Mouse (Mus musculus) megakaryocyte-erythroid progenitor cell, adult 5-6 weeks (primary cell): ENCODE data around the gene Kxd1. TPM values are rescaled to one million over a fixed set of nuclear protein-coding genes. Genes with fewer than 3 reads are reported as not detected.

Experiments
- ATAC-seq: replicated peaks from 2 replicates; pipeline ENCODE4 v1.8.0; 2016; ENCODE audit warnings: mild to moderate bottlenecking, inconsistent platforms; ENCODE audit not compliant: severe bottlenecking, poor library complexity, low FRiP score, low TSS enrichment
- total RNA-seq, 2 experiments: library from RNA; stranded (forward) in 1 of 2; stranded (reverse) in 1 of 2; fragments of 200-1000, 215-1000 nt in 1 of 2; fragments of >200 nt in 1 of 2; fragmentation: Nextera tagmentation in 1 of 2; gene quantifications; 2 replicates each; pipeline ENCODE4 v1.2.3; 2014 to 2017

Kxd1 gene
- total RNA-seq (2014; fragmentation: Nextera tagmentation) (78.1 and 81.8 TPM in 2 replicates), total RNA-seq (2017) (65.5 and 93.7 TPM in 2 replicates)

DNA sequence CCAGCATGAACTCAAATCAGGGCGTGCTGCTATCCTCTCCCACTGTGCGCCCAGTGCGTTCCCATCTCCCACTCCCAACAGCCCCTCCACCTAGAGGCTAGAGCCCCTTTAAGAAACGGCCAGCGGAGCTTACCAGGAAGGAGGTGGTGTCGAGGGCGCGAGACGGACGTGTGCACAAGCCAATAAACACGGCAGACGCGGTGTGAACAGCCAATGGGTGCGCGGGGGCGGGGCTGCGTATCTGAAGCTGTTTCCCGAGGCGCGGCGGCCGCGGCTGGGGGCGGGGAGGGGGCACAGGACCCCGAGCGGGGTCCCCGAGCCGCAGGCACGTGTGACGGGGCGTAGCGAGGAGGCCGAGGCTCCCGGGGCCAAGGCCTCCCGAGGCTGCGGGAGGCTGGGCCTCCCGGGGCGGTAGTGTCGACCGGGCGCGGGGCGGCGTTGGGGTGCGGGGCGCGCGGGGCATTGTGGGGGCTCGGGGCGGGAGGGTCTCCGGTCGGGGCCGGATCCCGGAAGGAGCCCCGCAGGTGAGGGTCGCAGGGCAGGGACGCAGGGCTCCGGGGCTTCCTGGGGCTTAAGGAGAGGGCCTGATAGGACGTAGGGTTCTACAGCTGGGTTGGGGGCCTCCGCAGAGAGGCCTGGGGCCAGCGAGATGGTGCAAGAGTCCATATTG is at the start of gene Kxd1, which contains the start of gene Fkbp8:
Kxd1 (minus strand) TSS at position 445 of the 670 bp plus-strand sequence.
Fkbp8 (plus strand) TSS at position 213 of the 670 bp plus-strand sequence.
- ATAC-seq: peak; percentile 78

DNA sequence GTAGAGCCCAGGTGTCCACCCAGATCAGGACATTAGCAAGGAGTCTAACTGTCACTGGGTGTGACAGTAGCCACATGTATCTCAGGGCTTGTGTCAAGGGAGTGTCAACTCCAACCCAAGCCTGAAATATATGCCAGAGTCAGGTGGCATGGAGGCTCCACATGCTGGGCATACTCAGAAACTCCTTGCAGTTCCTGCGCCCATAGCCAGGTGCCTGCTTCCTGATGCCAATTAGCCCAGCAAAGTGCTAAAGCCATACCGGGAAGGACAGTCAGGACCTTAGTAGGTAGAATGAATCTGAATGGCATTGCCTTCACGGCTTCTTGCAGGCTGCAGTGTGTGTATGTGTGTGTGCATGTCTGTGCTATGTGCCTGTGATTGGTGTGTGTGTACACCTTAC is 49.5 kb upstream of the Kxd1 start:
- no peak for ATAC-seq

DNA sequence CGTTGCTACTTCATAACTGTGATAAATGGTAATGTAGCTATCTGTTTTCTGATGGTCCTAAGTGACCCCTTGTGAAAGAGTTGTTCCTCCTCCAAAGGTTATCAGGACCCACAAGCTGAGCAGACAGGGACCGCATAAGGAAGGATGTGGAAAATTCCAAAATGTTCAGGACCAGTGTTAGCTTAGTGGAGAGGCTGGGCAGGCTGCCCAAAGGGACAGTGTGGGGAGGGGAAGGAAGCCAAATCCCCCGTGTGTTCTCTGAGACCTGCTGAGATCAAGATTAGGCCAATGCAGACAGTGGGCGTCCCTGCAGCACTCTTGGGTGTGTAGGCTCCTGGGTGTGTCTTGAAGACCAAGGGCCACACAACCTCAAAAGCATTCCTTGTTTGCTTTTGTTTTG is 47.2 kb upstream of the Kxd1 start:
- ATAC-seq: peak; percentile 68

DNA sequence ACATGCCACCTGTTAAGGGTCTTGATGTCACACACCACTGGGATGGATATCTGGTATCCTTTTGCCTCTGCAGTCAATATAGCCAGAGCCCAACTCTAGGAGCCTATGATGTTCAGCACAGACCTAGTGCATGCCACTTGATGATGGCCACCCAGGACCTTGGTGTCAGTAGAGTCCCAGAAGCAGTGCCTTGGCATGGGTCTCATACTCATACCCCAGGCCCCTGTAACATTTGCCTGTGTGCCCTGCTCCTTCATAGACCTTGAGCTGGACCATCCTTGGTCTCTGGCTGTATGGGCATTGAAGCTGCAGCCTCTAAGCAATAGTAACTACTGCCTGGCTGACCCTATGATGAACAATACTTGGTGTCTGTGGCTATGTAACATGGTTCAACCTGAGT is 46.5 kb upstream of the Kxd1 start:
- no peak for ATAC-seq

DNA sequence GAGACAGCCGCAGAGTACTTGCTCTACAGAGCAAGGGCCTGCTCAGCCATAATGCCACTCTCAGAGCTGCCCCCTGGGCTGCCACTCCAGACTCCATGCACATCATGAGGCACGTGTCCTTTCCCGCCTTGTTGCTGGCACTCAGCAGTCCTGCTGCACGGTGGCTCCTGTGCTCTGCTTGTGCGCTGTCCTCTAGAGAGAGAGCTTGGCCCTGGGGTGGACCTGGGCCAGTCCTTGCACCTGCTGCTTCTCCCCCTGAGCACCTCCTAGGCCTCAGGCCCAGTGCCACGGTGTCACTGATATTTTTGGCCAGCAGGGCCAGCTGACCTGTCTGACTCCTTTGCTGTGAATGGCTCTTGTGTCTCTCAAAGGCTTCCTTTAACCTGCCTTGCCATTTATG is 43.2 kb upstream of the Kxd1 start:
- ATAC-seq: no peak

DNA sequence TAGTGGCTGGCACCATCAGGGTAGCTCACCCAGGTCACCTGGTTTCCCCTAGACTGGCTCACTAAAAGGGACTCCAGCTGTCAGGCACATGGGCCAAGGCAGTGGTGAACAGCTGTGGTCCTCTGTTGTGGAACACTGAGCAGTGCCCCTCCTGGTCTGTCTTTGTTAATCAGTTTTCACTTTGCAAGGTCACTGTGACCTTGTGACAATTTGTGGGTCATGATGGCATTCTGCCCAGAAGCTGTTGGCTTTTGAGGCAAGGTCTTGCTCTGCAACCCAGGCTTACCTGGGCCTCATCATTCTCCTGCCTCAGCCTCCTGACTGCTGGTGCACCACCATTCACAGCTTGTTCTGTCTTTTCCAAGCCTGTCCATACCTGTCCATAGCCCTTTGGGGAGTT is 42.6 kb upstream of the Kxd1 start:
- no peak for ATAC-seq

DNA sequence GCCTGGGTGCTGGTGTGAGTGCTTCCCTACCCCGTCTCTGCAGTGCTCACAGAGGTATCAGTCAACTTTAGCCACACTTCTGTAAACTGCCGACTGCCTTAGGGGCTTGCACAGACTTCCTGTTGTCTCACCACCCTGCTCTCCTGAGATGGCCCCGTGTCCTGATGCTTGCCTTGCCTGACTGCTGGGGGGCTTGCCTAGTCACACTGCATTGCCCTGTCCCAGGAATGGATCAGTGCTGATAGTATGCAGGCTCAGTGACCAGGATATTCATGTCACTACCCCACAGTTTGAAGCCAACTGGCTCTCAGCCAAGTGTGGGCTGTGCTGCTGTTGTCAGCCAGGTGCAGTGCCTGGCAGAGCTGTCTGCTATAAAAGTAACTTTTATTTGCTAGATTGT is 37.8 kb upstream of the Kxd1 start:
- ATAC-seq: peak; percentile 74

DNA sequence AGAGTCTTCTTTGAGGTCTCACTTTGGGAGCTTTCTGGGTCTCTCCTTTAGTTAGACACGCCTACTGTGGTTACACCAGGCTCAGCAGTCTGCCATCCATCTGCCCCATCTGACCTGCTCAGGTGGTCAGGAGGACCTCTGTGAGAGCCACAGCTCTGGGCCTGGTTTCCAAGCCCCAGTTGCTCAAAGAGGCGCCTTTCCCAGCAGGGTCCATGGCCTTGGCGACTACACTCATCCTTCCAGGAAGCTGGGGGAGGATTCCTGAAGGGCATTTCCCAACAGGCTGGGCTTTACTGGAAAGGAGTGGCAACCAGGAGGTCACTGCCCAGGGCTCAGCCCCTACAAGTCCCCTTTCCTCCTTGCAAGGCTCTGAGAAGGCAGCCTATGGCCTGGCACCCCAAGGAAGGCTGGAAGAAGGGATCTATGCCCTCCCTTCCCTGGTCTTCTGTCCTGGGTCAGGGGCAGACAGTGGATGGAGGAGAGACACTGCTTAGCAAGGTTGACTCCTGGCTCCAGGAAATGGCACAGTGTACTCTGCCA is 37.0 kb upstream of the Kxd1 start:
- no peak for ATAC-seq

DNA sequence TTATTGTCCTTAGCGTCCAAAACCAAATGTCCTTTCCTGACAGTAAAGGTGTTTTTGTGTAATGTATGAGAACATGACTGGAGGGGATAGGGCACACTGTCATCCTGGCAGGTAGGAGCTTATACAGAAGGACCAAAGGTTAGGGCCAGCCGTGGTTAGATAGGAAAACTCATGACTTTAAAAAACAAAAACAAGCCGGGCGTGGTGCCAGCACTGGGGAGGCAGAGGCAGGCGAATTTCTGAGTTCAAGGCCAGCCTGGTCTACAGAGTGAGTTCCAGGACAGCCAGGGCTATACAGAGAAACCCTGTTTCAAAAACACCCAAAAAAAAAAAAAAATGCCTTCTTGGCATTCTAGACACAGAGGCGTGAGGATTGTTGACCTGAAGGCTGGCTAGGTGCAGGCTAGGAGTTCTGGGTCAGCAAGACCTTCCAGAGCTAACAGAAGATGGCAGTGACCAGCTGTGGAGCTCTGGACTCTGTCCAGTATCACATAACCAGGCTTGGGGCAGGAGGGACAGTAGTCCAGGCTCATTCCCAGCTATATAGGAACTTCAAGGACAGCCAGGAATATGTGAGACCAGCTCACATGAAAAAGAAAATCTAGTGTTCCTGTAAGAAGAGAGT is 36.1 kb upstream of the Kxd1 start:
- no peak for ATAC-seq

DNA sequence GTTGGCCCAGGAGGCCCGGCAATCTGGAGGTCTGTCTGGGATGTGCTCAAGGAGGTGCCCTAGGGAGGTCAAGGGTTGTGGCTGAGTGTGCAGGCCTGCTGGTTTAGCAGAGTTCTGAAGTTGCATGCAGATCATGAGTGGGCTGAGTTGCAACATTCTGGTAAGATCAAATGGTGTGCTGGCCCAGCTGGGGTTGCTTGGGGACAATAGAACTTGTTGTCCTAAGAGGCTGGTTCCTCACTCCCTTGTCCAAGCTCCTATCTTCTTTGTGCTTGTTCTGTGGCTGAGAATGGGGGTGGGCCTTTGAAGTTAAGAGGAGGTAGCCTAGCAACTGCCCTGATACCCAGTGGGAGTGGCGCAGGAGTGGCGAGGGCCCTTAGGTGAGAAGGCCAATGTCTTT is 35.0 kb upstream of the Kxd1 start:
- ATAC-seq: no peak

DNA sequence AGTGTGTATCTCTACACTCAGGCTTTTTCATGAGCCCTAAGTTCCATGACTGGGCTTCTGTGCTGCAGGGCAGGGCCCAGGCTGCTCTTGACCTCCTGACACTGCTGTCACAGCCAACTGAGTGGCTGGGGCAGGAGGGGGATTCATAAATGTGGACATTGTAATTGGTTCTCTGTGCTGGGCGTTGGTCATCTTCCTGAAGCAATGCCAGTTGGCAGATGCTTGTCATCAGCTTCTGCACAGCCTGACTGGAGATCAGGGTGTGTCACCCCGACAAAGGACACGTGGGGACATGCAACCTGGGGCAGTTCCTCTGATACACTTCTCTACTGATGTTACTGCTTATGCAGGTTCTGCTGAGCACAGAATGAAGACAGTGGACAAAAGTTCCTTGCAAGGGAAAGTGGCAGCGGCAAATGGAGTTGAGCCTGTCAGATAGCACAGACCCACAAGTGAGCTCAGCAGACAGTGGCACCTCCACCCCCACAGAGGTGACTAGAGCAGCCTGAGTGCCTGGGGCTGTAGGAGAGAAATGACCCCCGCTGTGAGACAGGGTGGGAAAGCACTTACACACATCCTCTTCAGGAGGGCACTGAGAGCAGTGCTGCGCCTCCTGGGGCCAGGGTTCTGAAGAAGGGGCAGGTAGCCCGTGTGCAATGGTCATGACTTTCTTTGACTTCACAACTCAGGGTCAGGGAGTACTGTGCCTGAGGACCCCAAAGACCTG is 34.2 kb upstream of the Kxd1 start:
- ATAC-seq: peak; percentile 62

DNA sequence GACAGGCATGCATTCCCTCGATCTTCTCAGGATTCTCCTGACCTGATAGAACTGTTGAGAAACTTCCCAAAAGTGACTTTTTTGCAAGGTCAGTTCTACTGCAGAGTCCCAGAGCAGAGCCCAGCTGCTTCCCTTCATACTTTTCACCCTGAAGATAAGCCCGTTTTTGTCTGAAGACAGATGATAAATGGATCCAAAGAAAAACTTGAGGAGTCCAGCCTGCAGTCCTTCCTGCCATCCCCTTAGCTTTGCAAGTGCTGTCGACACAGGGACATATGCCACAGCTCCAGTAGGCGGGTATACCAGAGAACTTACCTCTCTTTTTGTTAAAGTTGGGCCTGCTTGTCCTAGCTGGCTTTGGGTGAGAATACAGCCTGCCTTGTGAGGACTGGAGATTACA is 33.6 kb upstream of the Kxd1 start:
- ATAC-seq: no peak

DNA sequence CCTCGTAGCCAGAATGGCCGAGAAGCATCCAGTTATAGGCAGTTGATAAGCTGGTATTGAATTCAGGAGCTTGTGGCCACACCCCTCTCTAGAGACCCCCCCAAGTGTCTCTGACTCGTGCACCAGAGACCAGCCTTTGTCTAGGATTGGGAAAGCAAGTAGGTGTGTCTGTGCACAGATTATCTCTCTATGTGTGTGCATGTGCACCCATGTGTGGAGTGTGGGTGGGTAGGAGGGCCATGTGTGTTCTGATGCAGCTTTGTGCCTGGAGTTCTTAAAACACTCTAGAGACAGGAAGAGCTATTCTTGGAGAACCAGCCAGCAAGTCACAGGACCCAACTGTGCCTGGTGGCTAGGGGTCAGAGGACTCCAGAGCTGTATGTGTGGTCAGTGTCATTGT is 32.8 kb upstream of the Kxd1 start:
- no peak for ATAC-seq

DNA sequence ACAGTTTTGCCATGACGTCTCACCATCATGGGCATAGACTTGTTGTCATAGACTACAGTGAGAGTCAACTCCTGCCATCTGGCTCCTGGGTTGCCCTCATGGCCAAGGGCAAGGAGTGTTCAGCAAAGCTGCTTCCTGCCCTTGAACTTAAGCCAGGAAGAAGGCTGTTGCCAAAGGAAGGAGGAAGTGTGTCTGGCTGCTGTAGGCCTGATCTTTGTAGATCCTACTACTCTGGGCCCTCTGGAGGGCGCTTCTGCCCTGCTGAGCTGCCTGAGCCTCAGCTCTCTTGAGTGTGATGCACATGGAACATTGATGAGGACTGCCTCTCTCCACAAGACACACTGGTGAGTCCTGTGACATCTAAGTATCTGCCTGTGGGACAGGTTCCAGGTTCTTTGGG is 32.3 kb upstream of the Kxd1 start:
- ATAC-seq: no peak

DNA sequence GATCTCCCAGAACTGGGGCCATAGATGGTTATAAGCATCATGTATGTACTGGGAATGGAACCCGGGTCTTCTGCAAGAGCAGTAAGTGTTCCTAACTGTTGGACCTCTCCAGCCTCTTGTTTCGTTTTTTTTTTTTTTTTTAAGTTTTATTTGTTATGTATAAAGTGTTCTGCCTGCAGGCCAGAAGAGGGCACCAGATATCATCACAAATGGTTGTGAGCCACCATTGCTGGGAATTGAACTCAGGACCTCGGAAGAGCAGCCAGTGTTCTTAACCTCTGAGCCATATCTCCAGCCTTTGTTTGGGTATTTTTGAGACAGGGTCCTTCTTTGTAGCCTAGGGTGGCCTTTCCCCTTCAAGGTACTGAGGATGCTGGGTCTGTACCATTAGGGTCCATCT is 31.2 kb upstream of the Kxd1 start:
- no peak for ATAC-seq

DNA sequence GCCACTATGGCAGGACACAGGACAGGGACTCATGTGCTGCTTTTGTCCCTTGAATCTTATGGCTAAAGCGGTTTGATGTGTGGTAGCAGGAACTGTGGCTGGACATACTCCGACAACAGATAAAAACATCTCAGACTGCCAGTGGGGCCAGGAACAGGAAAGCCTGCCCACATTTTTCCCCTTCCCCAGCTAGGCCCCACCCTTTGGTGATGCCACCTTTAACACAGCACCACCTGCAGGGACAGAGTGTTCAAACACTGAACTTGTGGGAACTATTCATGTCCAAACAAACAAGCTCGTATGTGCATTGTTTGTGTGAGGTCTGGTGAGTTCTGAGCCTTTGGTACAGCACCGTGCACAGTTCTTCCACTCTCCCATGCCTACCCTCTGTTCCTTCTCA is 30.6 kb upstream of the Kxd1 start:
- peak; percentile 31; the same call in 1 of the 2 replicates for ATAC-seq

DNA sequence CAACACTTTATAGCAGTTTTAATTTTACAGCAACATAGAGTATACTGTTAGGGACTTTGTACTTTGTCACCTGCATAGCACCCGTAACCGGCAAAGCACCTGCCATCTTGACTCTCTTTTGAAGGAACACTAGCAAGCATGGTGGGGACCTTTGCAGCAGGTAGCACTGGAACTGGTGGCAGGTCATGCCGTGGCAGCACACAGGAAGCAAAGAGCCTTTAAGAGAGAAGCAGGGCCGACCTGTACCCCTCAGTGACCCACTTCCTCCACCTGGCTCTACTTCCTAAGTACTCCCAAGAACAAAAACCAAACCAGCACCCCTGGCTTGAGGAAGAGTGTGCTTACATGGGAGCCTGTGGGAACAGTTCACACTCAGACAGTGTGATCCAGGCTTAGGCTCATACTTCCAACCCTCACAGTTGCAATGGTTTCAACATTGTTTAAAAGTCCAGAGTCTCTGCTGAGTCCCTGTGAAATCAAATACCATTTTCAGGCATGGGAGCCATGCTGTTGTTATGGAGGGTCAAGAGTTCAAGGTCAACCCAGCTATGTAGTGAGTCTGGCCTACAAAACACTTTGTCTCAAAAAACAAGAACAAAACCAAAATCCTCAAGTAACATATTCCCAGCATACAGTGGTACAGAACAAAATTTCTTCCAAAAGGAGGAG is 27.5 kb upstream of the Kxd1 start:
- no peak for ATAC-seq

DNA sequence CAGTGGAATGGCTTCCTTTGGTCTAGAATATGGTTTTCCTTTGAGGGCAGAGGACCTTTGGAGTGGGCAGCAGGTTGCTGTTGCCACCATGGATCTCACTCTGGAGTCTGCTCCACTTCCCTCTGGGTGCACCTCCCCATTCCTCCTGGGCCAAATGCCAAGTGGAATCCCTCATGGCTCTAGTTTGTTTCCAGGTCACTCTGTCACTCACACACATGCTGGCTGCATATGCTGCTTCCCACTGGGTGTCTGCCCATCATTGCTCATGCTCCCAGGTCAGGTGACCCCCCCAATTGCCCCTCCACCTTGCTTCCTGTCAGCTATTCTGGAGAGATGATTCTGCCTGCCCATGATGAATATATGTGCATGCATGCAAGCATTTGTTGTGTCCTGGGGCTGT is 26.0 kb upstream of the Kxd1 start:
- ATAC-seq: no peak

DNA sequence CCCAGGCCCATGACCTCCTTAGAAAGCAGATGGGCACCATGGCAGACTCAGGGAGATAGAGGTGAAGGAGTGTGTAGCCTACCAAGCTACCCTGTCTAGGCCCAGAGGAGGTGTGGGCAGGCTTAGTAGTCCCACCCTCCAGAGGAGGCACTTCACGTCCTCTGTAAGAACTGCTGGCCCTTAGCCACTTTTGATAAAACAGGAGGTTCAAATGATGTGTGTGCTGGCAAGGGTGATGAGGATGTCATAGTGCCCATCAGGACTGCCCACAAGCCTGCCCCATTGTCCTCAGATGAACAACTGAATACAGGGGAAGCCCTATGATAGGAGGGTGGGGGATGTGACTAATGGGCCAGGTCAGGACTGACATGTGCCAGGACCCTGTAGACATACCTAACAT is 25.1 kb upstream of the Kxd1 start:
- ATAC-seq: peak; percentile 63

DNA sequence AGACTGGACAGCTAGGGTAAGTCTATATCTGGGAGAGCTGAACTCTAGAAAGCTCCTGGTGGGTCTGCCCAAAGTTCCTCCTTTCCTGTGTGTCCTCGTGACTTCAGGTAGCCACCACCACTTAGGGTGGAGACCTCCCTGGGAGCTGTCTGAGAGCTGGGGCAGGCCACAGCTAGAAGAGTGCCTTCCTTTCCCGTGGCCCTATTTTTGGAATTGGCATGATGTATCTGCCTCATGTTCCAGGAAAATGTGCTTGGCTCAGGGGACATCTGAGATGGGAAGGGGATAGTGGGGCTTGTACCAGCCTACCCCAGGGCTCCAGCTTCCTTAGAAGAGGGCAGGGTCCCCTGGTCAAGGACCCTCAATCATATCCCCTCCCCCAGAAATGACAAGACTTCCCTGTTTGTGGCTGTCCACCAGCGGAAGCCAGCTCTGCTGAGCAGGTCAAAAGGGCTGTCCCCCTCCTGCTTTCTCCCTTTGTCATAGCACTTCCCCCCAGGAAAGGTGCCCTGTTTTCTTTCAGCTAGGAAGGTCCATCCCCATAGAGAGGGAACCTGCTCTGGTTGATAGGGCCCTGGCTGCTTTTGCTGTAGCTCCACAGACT is 23.9 kb upstream of the Kxd1 start:
- ATAC-seq: no peak
